Mouse (Mus musculus): ENCODE measurements around the gene Gm20388.

DNA sequence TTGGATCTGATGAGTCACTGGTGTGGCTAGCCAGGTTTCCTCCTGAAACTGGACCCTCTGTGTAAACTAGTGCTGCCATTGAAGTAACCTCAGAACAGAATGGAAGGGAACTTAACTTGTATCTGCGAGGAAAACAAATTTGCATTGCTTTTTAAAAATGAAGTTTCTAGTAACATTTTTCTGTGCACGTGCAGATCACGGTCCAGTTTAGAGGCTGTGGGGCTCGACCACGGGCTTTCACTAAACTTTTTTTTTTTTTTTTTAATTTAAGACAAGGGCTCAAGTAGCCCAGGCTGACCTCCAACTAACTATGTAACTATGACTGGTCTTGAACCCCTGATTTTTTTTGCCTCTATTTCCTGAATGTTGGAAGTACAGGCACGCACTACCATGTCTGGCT is 2792.3 kb downstream of the Gm20388 start:
- no peak for TF ChIP-seq GATA1 (IDR thresholded peaks at IDR 0.05; ENCODE audit: borderline replicate concordance, low read length)
- TF ChIP-seq CTCF (IDR thresholded peaks at IDR 0.05; ENCODE audit: low read depth, low read length) = no peak
- no peak for TF ChIP-seq GATA2 (IDR thresholded peaks at IDR 0.05; ENCODE audit: borderline replicate concordance, low read depth, low read length)
- no peak for TF ChIP-seq TAL1 (conservative IDR thresholded peaks at IDR 0.05; ENCODE audit: low read depth, low read length)

All from G1E (cell line).